Mouse (Mus musculus) thymus, adult 18-20 months (tissue): ENCODE data around the gene Auts2.

Source experiments
- DNase-seq, 2 experiments: peaks; one replicate each; pipeline ENCODE4 v3.0.0; 2022; ENCODE audit warnings: mixed read lengths in 2 of 2

Gene Auts2

GRCm38 (mm10) chr5:131965499-131965898 is 577.6 kb downstream of the Auts2 start:
- DNase-seq: no peak

- DNase-seq: no peak
Measured at GRCm38 (mm10) chr5:131963565-131963964, 579.6 kb downstream of the Auts2 start.

- DNase-seq: no peak
Measured at GRCm38 (mm10) chr5:131961859-131962258, 581.3 kb downstream of the Auts2 start.

GRCm38 (mm10) chr5:131960432-131960831 is 582.7 kb downstream of the Auts2 start:
- no peak for DNase-seq

GRCm38 (mm10) chr5:131956998-131957397 is 586.1 kb downstream of the Auts2 start:
- no peak for DNase-seq

GRCm38 (mm10) chr5:131956090-131956489 is 587.1 kb downstream of the Auts2 start:
- DNase-seq: no peak

- DNase-seq: no peak
Measured at GRCm38 (mm10) chr5:131955227-131956016, 587.7 kb downstream of the Auts2 start.

- no peak for DNase-seq
Measured at GRCm38 (mm10) chr5:131948571-131949151, 594.5 kb downstream of the Auts2 start.

GRCm38 (mm10) chr5:131946801-131947200 is 596.3 kb downstream of the Auts2 start:
- DNase-seq: no peak

- no peak for DNase-seq
Measured at GRCm38 (mm10) chr5:131944761-131945160, 598.4 kb downstream of the Auts2 start.

GRCm38 (mm10) chr5:131928696-131929095 is 614.4 kb downstream of the Auts2 start:
- DNase-seq: no peak

- DNase-seq: no peak
Measured at GRCm38 (mm10) chr5:131922759-131923158, 620.4 kb downstream of the Auts2 start.

- DNase-seq: no peak
Measured at GRCm38 (mm10) chr5:131922118-131922517, 621.0 kb downstream of the Auts2 start.

- DNase-seq: no peak
Measured at GRCm38 (mm10) chr5:131919983-131920777, 623.0 kb downstream of the Auts2 start.

GRCm38 (mm10) chr5:131916791-131917403 is 626.2 kb downstream of the Auts2 start:
- no peak for DNase-seq

GRCm38 (mm10) chr5:131913562-131913961 is 629.6 kb downstream of the Auts2 start:
- no peak for DNase-seq

- DNase-seq: no peak
Measured at GRCm38 (mm10) chr5:131912983-131913382, 630.2 kb downstream of the Auts2 start.

- no peak for DNase-seq
Measured at GRCm38 (mm10) chr5:131906313-131906712, 636.8 kb downstream of the Auts2 start.

- no peak for DNase-seq
Measured at GRCm38 (mm10) chr5:131904478-131904877, 638.7 kb downstream of the Auts2 start.

GRCm38 (mm10) chr5:131898048-131898638 is 645.0 kb downstream of the Auts2 start:
- no peak for DNase-seq

GRCm38 (mm10) chr5:131886636-131887035 is 656.5 kb downstream of the Auts2 start:
- no peak for DNase-seq

GRCm38 (mm10) chr5:131876569-131876968 is 666.6 kb downstream of the Auts2 start:
- DNase-seq: no peak

- DNase-seq: no peak
Measured at GRCm38 (mm10) chr5:131875976-131876375, 667.2 kb downstream of the Auts2 start.
